Mouse (Mus musculus): ENCODE data around the gene Smim6. TPM values are rescaled to one million over a fixed set of nuclear protein-coding genes. Genes with fewer than 3 reads are reported as not detected.

The Smim6 gene
- polyA plus RNA-seq (2012; ENCODE audit: low replicate concordance): 0.56 and 1.1 TPM in 2 replicates

DNA sequence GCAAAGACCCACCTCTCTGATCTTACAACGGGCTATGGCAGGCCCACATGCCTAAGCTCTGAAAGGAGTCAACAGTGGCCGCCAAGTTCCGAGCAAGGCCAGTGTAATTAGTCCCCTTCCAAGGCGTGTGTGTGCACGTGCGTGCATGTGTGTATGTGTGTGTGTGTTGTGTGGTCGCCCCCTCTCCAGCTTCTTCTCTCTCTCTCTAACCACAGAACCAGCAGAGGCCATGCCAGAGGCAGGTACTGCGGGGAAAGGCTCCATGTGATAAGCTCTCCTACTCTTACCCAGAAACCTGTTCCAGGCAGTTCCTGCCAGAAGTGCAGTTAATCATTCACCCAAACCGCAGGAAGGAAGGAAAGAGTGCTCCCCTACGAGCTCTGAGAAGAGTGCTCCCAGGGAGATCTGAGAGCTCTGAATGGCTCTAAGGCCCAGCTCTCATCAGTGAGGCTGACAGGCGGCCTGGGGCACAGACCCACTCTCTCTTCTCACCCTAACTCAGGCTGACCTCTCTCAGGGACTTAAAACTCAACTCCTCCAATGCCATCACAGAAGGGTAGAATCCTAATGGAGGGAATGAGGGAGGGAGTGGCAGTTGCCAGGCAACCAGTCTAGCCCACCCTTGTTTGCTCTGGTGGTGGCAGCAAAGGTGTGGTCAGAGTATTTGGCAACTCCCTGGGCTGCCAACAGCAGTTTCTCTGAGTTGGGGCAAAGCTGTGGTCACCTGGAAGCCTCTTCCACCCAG, at the start of gene Smim6:
Gene Smim6, plus strand, starts transcription at position 386 of the 745 bp plus-strand sequence.

DNA sequence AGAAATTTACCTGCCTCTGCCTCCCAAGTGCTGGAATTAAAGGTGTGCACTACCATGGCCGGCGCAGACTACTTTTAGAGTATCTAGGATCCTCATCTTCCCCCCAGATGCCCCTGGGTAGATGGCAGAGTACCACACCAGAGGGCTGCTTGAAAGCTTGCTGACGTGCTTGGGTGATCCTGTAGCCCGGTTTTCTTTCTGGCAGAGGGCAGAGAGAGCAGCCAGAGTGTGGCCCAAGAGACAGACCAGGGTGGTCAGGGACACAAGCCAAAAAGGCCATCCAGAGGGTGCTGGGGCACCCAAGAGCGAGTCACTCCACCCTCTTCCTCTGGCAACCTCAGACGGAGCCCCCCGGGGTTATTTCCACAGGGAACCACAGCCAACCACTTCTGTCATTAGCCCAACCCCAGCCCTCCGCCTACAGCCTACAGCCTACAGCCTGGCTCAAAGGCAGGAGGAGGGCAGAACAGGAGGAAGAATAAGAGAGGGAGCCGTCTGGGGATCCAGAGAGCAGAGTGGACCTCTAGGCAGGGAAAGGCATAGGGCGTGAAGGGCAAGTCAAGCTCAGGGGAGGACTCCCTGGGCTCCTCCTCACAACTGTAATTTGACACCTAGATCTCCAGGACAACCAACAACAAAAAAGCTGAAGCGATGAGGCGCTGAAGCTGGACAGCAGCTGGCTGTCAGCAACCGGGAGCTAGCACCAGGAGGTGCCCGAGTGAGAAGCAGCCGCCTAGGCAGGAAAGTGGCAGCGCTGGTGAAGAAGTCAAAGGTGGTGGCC, 12.1 kb upstream of the Smim6 start, which contains the start of gene Smim5:
Gene Smim5, plus strand, starts transcription at position 481 of the 781 bp plus-strand sequence.

DNA sequence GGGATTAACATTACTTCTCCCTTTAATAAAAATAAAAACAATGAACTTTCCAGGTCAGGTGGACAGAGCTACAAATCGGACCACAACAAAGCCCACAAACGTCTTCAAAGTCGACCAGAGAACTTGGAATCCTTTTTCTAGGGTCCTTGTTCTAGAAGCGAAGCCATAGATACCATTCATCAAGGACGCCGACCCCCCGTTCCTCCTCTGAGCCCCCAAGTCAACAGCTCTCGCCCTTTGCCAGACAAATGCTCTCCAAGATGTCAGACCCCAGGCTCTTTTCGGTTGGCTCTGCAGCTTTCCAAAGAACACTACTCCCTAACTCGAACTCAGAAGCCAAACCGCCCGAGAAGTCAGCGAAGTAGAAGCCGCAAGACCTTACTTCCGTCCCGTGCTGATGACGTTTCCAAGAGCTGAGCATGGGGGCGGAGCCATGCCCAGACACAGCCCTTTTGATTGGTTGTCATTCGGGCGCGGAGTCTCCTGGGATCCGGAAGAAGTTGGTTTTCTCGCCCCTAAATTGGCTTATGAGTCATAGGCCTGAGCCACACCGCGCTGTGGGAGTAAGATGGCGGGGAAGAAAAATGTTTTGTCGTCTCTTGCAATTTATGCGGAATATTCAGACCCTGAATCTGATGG, 21.4 kb downstream of the Smim6 start, which contains the start of the genes Sap30bp and Recql5:
Gene Sap30bp, plus strand, starts transcription at position 175 of the 639 bp plus-strand sequence.
Gene Recql5, minus strand, starts transcription at position 370 of the 639 bp plus-strand sequence.

Other genes starting within 250 kb of the Smim6 start
- 40.1 and 59.3 TPM in 2 replicates for gene Grb2, start 203.4 kb upstream of the Smim6 start, polyA plus RNA-seq (2012; ENCODE audit: low replicate concordance)
- 45.5 and 78.4 TPM in 2 replicates for gene Tmem94, start 146.6 kb upstream of the Smim6 start, polyA plus RNA-seq (2012; ENCODE audit: low replicate concordance)
- 48.6 and 56.2 TPM in 2 replicates for gene Caskin2, start 98.4 kb upstream of the Smim6 start, polyA plus RNA-seq (2012; ENCODE audit: low replicate concordance)
- gene Tsen54, start 97.3 kb upstream of the Smim6 start, polyA plus RNA-seq (2012; ENCODE audit: low replicate concordance): 49.9 and 89.1 TPM in 2 replicates
- 15.1 and 17.7 TPM in 2 replicates for gene Llgl2, start 88.0 kb upstream of the Smim6 start, polyA plus RNA-seq (2012; ENCODE audit: low replicate concordance)
- 0.06 and 0.23 TPM in 2 replicates for gene Myo15b, start 53.6 kb upstream of the Smim6 start, polyA plus RNA-seq (2012; ENCODE audit: low replicate concordance)
- gene Smim5, start 12.1 kb upstream of the Smim6 start, polyA plus RNA-seq (2012; ENCODE audit: low replicate concordance): 7.9 and 16.4 TPM in 2 replicates
- 9.0 and 29.2 TPM in 2 replicates for gene Sap30bp, start 21.3 kb downstream of the Smim6 start, polyA plus RNA-seq (2012; ENCODE audit: low replicate concordance)
- 6.9 and 21.1 TPM in 2 replicates for gene Recql5, start 21.5 kb downstream of the Smim6 start, polyA plus RNA-seq (2012; ENCODE audit: low replicate concordance)
- gene Itgb4, start 62.7 kb downstream of the Smim6 start, polyA plus RNA-seq (2012; ENCODE audit: low replicate concordance): 0.16 and 0.41 TPM in 2 replicates
- 23.8 and 28.8 TPM in 2 replicates for gene Galk1, start 100.7 kb downstream of the Smim6 start, polyA plus RNA-seq (2012; ENCODE audit: low replicate concordance)
- gene H3f3b, start 115.9 kb downstream of the Smim6 start, polyA plus RNA-seq (2012; ENCODE audit: low replicate concordance): 400 and 612 TPM in 2 replicates
- gene Unk, start 118.3 kb downstream of the Smim6 start, polyA plus RNA-seq (2012; ENCODE audit: low replicate concordance): 59.7 and 71.3 TPM in 2 replicates
- gene Unc13d, start 165.9 kb downstream of the Smim6 start, polyA plus RNA-seq (2012; ENCODE audit: low replicate concordance): 404 and 502 TPM in 2 replicates
- 429 and 514 TPM in 2 replicates for gene Wbp2, start 175.0 kb downstream of the Smim6 start, polyA plus RNA-seq (2012; ENCODE audit: low replicate concordance)
- gene Trim47, start 215.2 kb downstream of the Smim6 start, polyA plus RNA-seq (2012; ENCODE audit: low replicate concordance): 9.7 and 13.5 TPM in 2 replicates
- gene Trim65, start 219.1 kb downstream of the Smim6 start, polyA plus RNA-seq (2012; ENCODE audit: low replicate concordance): 5.0 and 8.5 TPM in 2 replicates
- gene Mrpl38, start 226.9 kb downstream of the Smim6 start, polyA plus RNA-seq (2012; ENCODE audit: low replicate concordance): 94.4 and 126 TPM in 2 replicates